Mouse (Mus musculus): Measurements from ENCODE around the gene Pdpk1.
"Not testable (repeated sequence)": the region's sequence is repeated elsewhere in the genome, so short reads cannot be mapped to it uniquely, and the experiment has no call there.

Pdpk1 gene

DNA sequence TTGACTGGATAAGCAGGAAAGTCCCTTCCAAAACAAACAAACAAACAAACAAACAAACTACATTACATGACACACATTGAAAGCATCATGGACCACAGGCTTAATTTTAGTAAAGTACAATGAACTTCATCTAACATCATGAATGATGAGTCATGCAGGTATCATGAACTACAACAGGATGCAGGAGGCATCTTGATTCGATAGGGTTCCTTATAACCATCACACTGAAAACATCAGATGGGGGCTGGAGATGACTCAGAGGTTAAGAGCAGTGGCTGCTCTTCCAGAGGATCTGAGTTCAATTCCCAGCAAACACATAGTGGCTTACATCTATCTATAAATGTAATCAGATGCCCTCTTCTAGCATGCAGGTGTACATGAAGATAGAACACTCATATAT, 23.1 kb downstream of the Pdpk1 start:
- in situ Hi-C loops (cut with MboI, MseI) = no loop called here

DNA sequence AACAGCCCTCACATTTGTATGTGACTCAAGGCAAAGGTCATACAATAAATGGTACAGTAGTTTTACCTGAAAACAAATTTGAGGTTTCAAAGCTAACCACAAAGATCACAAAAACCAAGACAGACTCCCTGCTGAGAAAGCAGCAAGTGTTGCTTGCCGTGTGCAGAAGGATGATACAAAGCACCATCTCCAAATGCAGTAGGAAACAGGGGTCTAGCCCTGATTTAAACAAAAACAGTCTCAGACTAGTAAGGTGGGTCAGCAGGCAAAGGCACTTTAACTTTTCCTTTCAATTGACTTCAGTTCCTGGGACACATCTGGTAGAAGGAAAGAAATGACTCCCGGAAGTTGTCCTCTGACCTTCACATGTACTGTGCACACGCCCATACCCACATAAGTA, 23.9 kb downstream of the Pdpk1 start:
- in situ Hi-C loops (cut with MboI, MseI) = no loop called here

DNA sequence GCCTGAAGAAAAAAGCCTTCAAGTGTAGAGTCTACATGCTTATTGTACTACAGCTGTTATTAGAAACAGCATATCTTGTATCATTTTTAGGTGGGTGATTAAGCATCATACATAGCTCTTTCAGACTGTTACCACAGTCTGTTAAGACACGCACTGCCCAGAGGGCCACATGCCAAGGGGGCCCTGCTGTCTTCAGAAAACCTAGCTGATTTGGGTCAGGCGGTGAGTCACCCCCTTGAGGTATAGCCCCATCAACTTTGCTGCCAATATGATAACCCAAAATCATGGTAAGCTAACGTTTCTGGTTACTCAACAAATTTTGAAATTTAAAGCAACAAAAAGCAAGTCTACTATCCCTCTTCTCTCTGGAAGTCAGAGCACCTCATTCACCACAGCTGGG, 31.3 kb downstream of the Pdpk1 start:
- in situ Hi-C loops (cut with MboI, MseI) = no loop called here

DNA sequence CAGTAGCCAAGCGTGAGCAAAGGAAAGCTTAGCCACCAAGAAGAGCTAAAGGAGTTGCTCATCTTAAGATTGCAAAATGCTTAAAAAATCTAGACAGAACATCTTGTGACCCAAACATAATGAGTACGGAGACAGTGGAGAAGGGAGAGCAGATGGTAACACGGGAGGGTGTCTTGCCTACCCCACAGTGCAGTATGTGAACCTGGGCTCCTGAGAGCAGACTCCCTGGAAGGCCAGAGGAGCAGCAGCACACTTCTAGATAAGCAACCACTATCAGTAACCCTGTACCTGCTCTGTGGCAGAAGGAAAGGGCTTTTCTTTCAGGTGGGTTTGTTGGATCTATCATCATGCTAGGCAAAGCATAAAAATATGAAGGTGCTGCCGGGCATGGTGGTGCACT, 37.7 kb downstream of the Pdpk1 start:
- in situ Hi-C loops (cut with MboI, MseI) = no loop called here

DNA sequence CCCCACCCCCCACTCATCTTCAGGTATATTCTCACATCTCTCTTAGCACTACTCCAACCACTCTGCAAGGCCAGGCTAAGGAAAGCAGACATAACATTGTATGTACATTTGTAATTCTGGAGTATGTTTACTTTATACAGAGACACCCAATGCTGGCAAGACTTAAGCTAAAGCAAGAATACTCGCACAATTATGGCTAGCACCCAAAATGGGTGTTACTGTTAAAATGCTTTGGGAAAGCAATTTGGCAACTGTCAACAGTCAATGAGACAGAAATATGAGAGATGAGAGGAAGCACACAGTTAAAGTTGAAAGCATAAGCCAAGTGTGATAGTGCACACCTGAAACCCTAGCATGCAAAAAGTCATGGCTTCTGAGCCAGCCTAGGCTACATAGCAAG, 39.5 kb downstream of the Pdpk1 start:
- in situ Hi-C loops (cut with MboI, MseI) = no loop called here

DNA sequence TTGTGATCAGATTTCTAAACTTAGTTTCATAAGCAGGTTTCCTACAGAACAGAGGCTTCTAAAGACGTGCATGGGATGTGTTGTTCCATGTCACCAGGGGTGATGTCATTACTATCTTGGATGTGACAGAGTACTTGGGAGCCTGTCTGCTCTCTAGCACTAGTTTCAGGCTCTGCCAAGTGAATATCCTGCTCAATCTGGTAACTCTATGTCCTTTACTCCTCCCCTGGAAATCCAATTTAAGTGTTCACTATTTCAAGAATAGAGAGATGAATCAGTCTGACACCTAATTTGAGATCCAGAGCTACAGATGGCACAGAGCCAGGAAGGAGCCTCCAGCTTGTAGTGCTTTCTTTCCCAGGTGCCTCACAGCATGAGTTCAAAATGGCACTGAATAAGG, 41.8 kb downstream of the Pdpk1 start:
- in situ Hi-C loops (cut with MboI, MseI) = no loop called here

DNA sequence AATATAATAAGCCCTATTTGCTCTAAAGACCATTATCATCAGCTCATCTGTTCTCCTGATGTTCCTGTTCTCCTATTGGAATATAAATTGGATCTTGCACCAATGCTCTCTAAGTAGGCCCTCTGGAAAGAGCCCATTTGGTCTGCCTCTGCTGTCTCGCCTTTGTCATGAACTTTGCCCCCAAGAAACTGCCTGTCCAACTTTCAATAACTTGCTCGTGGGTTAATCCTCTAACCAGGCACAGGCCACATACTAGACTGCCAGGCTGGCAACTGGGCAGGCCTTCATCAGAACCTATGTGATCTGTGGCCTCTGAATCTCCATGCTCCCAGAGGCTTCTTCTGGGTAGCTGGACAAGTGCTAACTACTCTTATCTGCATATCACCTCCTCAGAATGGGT, 45.6 kb downstream of the Pdpk1 start:
- in situ Hi-C loops (cut with MboI, MseI) = no loop called here

DNA sequence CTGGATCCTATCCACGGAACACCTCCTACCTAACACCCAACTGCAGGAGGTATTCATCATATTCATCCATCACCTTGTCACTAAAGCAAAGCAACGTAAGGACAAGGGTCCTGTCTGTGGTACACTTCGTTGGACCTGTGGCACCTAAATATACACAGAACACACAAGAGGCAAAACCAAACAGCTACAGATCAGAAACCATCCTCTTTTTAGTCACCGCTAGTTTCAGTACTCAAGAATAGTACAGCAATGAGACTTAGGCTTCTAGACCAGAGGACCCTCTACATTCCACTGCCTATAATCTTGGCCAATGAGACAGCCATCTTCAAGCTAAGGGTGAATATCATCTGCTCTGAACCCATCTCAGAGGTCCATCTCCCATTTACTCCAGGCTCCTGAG, 52.4 kb downstream of the Pdpk1 start:
- in situ Hi-C loops (cut with MboI, MseI) = no loop called here

DNA sequence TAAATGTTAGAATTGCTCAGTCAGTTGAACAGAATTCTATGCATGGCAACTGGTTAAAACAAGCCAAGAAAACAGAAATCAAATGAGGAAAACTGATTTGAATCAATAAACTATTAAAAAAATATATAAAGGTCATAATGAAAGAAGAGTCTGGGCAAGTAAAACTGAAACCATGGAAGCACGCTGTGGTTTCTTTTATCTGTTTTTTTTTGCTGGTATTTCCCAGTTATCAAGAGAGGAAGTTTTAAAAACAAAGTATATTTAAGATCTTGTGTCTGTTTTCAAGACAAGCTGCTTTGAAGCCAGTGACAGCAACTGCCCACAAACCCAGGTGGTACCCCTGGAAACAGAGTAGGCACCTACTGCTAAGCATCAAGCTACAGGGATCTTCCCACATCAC, 60.1 kb downstream of the Pdpk1 start:
- in situ Hi-C loops (cut with MboI, MseI) = no loop called here

DNA sequence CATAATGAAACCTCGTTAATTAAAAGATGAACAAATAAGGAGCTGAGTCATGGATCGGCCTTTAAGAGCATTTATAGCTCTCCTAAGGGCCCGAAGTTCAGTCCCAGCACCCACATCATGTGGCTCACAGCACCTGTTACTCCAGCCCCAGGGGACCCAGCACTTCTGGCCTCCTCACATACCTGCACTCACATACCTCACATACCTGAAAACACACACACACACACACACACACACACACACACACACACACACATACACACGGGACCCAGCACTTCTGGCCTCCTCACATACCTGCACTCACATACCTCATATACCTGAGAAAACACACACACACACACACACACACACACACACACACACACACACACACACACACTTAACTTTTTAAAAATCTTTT, 64.3 kb downstream of the Pdpk1 start:
- in situ Hi-C loops (cut with MboI, MseI) = not testable (repeated sequence)

DNA sequence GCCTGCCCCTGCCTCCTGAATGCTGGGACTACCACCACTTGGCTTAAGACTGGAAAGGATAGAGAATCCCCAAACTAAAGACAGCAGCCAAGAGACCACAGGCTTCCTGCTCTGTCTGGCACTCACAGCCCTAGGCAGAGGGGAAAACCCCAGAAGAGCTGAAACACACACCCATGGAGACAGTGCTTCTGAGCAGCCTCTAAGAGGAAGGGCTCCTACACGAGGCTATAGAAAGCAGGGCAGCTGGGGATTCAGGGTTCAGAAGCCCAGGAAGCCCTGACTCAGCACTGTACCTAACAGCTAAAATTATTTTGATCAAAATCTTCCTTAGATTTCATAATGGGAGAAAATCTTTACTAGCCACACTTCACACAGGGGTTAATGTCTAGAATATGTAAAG, 66.1 kb downstream of the Pdpk1 start:
- in situ Hi-C loops (cut with MboI, MseI) = no loop called here

DNA sequence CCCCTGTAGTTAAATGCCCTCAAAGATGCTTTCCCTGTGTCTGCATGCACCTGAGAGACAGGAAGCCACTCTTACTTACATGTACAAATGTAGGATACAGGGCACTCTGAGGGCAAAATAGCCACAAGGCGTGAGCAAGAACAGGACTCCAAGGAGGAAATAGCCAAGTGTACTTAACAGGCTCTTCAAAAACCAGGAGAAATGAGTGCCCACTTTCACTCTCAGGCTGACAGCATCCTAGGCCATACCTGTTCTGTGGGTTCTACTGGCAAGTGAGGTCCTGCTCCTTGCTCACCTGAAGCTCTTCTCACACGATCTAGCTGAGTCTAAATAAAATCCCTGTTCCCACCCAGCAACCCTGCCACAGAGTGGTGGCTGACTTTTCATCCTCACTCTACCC, 73.6 kb downstream of the Pdpk1 start:
- in situ Hi-C loops (cut with MboI, MseI) = no loop called here

DNA sequence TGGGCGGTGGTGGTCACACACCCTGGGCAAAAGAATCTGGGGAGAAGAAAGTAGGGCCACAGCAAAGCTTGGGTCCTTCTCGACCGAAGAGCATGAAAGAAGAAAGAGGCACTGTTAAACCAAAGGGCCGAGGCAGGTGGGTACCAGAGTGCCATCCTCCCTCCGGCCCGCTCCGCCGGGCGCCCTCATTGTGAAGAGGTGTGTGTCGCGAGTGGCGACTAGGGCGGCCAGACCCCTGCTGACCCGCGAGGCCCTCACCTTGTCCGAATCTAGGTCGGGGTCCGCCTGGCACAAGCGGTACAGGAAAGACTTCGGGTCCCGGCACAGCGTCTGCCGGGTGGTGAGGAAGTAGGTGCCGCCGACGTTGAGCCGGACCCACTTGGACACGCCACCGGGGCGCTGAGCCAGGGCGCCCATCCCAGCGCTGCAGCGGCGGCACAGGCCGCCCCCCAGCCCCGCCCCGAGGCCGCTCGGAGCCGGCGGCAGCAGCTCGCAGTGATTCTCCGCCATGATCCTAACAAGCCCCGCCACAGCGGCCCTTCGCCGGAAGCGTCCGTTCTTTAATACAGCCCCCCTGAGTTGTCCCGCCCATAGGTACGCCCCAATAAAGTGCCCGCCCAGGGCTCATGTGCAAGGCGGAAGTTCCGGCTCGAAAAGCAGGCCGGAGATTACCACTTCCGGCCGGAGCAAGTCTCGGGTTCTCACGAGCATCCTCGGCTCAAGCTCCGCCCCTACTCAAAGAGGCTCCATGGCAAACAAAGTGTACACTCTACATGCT, 77.6 kb downstream of the Pdpk1 start, which contains the start of gene Kctd5:
Gene Kctd5, minus strand, starts transcription at position 567 of the 778 bp plus-strand sequence.
- in situ Hi-C loops (cut with MboI, MseI) = no loop called here

DNA sequence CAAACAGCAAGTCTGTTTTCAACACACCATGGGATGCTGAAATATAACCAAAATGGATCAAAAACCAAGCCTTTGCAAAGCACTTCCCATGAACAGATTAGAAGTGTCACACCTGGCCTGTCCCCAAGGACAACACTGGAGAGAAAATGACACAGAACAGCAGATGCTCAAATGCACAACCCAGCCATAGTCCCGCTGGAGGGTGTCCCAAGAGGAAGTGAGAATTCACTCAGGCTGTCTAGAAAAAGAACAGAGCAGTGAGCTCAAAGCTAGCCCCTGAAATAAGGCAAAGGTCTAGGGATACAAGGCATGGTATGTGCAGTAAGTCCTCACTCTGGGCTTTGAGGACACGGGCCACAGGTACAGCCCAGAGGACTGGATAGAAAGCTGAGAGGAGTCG, 81.2 kb downstream of the Pdpk1 start:
- in situ Hi-C loops (cut with MboI, MseI) = no loop called here

DNA sequence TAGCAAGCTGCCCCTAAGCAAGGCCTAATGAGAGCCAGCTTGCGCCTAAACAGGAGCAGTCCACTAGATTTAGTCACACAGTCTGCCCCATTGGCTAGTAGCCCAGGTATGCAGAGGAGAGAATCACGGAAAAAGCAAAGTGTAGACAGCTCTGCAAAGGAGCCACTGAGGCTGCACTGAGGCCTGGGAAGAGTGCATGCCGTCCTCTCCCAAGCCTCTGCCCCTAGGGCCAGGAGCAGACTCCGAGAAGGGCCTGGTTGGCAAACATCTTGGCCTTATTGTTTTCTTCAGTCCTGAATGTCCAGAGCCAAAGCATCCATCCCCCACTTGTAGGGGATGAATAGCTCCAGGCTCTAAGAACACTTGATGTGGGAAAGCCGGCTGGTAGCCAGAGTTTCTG, 82.5 kb downstream of the Pdpk1 start:
- in situ Hi-C loops (cut with MboI, MseI) = no loop called here

DNA sequence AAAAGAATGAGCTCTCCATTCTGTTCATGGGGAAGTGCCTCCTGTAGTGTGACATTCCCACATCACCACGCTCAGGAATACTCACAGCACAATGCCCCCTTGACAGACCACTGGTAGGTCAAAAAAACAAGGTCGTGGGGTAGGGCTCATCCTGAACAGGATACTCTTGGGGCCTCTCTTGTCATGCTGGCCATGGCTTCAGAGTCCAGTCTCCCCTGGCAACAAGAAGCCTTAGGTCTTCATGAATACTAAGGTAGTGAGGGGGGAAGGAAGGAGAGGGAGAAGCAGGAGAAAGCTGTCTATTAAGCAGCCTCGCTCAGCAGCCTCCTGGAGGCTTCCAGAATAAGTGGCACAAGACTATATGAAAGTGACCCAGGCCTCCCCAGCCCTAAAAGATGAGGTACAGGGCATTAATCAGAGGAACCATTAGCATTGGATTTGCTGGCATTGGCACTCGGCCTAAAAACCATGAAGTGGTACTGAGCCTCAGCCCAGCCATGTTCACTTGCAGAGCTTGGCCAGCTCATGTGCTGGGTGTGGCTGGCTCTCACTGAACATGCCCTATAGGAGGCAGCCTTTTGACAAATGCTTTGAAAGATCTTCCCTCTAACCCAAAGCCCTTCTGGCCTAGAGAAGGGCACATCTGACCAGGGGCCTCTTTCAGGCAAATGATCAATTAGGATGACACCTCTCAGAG, 88.1 kb downstream of the Pdpk1 start:
- in situ Hi-C loops (cut with MboI, MseI) = no loop called here

DNA sequence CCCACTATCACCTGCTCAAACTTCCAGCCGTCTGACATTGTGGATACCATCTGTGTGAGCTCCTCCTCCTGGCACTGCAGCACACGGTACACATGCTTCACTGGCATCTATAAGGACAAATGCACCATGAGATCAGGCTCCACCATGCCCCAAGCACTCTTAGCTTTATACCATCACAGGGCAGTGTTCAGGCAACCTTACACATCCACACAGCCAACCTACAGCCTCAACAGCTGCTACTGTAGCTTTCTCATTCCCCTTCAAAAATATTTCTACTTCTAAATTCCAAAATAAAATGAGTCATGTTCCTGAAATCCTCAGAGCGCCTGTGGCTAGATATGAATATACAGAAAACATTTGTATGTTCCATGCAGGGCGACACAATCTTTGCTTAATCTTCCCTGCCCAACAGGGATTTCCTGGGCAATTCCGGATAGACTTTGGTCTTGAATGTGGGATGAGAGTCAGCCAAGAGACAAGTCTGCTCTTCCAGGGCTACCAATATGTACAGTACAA, 92.9 kb downstream of the Pdpk1 start:
- in situ Hi-C loops (cut with MboI, MseI) = no loop called here

DNA sequence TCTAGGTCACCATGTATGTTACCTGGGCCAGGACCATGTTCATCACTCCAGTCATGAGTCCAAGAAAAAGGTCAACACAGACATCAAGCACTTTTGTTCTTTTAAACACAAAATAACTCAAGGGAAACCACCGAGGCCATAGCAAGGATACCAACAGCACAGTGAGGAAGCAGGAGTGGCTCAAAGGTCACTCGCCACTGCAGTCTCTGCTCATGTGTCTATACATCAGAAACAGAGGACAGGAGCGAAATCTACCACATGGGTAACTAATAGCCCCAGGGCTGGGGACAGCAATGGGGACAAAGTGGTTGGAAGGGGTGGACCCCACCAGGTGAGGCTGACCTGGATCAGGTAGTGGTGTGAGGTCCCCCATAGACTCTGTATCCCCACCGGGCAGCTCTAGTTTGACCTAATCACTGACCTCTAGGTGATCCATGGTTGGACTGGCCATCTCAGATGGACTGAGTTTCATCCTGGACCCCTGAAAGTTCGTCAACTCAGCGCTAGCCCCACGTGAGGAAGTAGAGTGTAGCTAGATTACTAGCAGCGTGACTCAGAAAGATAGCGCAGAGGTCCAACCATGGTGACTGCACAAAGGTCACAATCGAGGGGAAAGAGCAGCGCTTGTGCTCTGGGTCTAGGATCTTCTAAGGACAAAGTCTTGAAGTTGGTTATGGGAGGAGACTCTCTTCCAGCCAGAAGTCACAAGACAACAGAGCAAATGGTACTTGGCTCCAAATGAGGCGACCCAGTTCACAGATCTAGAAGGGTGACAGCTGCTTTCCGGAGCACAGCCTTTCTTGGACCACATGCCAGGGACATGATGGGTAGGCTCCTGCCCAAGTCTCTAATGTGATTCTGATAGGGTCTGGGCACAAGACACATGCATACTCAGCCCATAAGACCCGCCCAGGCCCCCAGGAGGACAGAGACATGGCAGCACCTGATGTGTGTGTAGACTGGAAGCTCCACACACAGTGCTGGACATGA, 93.8 kb downstream of the Pdpk1 start:
- in situ Hi-C loops (cut with MboI, MseI) = no loop called here

DNA sequence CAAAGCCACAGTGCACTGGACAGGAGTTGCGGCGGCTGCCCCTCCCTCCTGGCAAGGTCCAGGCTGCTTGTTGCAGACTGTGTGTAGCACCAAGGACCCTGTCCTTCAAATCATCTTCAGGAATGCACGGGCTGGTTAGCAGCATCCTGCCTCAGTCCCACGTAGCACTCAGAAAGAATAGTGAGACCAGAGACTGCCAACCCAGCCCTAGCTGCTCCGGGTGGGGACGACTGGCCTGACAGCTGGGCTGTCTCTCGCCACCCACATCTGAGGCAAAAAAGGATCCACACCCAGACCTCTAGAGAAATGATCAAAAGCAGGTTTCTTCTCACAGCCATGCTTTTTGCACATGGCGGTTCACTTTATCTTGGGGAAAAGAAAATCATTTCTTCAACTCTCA, 101.7 kb downstream of the Pdpk1 start:
- in situ Hi-C loops (cut with MboI, MseI) = no loop called here

DNA sequence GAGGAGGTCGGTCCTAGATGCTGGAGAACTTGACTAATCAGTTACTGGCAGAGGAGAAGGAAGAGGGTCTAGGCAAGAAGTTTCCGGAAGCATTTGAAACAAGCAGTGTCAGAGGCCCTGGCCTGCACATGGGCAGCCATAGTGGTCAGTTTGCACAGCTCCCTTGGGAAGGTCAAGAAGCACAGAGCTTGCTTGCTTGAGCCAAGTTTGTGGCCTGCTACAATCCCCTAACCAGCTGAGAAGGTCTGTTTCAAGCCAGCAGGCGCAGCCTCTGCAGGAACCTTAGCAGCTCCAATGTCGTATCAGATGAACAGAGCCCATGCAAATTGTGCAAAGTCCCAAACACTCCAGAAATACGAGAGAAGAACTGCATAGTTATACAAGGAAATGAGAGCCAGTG, 102.7 kb downstream of the Pdpk1 start:
- in situ Hi-C loops (cut with MboI, MseI) = no loop called here

DNA sequence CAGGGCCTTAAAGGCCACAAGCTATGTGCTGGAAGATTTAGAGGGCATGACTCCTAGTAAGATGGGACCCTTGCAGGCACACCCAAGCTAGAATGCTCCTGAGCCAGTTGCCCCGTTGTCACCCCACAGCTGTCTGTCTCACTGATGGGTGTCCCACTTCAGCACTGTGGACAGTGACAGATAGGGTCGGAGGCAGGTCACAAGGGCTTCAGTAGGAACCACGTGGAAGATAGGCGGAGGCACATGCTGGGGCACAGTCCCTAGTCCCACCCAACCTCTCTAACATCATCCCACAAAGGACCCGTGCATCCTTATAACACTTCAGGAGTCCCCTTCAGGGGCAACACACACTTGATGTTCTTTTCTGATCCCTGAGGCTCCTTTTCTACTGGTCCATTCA, 104.7 kb downstream of the Pdpk1 start:
- in situ Hi-C loops (cut with MboI, MseI) = no loop called here

DNA sequence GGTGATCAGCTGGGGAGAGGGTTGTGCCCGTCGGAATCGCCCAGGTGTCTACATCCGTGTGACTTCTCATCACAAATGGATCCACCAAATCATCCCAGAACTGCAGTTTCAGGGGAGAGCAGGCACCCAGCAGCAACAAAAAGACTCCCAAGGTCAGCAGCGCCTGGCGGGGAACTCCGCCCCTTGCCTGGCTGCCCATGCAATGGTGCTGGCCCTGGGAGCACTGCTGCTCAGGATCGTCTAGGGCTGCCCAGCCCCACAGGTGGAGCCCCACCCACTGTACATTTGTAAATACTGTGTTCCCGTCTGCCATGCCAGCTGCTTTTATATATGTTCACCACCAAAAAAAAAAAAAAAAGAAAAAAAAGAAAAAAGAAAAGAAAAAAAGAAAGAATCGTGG, 105.1 kb downstream of the Pdpk1 start:
- in situ Hi-C loops (cut with MboI, MseI) = no loop called here

All from T-helper 1 cell (primary cell).